Mouse (Mus musculus): Measurements from ENCODE around the gene Gabrp.

Gene Gabrp

DNA sequence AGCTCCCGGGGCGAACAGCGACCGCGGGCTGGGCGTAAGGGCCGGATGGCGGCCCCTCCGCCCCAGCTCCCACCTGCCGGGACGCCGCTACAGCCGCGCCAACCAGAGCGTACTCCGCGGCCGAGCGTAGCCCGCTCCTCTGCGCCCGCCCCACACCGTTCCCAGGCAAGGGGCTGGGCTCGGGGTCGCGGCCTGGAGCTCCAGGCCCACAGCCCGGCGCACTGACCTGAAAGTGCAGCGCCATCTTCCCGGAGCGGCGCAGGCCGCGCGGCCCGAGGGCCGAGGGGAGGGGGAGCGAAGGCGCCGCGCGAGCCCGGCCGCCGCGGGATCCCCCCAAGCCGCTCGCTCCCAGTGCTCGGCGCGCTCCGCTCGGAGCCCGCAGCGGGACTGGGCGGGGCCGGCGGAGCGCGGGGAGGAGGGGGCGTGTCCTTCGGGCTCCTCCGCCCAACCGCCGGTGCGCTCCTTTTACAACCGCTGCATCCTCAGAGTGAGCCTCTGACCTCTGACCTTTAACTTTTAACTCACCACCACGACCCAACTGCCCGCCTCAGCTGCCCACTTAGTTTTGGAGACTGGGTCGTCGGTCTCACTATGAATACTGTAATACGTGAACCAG lies 65.3 kb downstream of the Gabrp start, which contains the start of gene Ranbp17:
Gene Ranbp17 (minus strand): TSS at position 371 of the 616 bp plus-strand sequence.
- DNase-seq = peak; percentile 41

DNA sequence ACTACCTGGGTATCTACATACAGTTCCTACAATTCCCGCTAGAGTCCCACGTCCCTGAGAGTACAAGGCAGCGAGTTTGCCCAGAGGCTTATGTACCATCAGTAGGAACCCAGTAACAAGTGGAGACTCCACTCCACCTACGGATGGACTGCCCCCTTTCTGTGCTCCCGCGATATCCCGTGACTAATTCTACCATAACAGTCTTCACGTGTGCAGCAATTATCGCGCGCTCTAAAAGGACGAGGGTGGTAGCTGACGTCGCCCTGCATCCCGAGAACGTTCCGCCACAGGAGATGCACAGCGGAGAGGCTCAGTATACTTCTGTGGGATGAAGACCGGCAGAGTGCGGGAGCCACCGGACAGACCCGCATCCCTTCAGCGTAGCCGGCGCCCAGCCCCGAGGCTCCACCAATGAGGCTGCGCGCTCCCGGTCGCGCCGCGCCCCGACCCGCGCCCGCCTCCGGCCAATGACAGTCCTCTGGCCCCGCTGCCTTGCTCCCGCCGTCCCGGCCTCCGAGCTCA lies 65.8 kb downstream of the Gabrp start:
- DNase-seq = peak; percentile 69

DNA sequence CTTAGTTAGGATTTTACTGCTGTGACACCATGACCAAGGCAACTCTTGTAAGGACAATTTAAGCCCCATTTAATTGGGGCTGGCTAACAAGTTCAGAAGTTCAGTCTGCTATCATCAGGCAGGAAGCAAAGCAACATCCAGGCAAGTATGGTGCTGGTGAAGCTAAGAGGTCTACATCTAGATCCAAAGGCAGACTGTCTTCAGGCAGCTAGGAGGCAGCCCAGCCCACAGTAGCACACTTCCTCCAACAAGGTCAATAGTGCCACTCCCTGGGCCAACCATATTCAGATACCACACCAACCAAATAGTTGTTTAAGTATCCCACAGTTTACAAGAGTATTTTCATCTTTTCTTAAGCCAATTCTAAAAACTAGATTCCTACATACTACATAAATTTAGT lies 69.4 kb downstream of the Gabrp start:
- no peak for DNase-seq
